Mouse (Mus musculus): Measurements from ENCODE around the gene Pinlyp.

DNA sequence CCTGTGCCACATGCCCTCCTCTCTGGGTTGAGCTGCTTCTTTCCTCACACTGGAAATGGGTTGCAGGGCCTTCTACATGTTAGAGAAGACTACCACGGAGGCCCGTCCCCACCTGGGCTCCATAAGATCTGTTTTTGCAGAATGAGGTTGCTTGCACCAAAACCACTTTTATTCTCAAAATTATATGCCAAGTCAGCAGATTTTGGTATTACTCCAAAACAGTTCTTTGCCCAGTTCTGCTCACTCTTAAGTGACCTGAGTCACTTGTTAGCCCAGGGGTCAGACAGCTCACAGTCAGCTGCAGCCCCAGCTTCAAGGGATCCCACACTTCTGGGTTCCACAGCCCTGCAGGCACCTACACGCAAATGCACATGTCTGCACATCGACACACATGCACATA, 15.5 kb upstream of the Pinlyp start:
- TF ChIP-seq CTCF (IDR thresholded peaks at IDR 0.05; ENCODE audit: control insufficient read depth, insufficient read depth, insufficient replicate concordance, low read depth, low read length) (no peak), POLR2A (IDR thresholded peaks at IDR 0.05; ENCODE audit: control insufficient read depth, low read depth, low read length) (no peak)
